Mouse (Mus musculus): Measurements from ENCODE around the gene Tnfaip8l3. TPM values are rescaled to one million over a fixed set of nuclear protein-coding genes. Genes with fewer than 3 reads are reported as not detected.
"Not testable (repeated sequence)": the region's sequence is repeated elsewhere in the genome, so short reads cannot be mapped to it uniquely, and the experiment has no call there.

Gene Tnfaip8l3
- polyA plus RNA-seq, 1 experiment: 0.05 TPM

DNA sequence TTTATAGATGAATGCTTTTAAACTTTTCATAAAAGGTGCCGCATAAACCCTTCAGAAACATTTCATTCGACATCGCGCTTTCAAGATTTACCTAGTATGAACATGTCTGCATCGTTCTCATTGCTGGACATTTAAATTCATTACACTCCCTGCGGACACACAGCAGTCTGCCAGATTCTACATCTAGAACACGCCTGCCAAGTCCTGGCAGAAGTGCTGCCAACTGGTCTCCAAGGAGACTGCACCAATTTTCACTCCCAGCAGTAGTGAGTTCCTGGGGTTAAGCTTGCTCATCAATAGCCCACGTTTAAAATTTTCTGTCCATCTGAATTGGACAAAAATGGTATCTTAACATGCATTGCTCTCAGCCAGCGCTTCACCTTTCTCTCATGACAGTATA is 30.5 kb downstream of the Tnfaip8l3 start:
- no peaks in the 10 kb centered on the region for H3K27me3 ChIP-seq (ENCODE audit: control insufficient read depth, insufficient read depth, insufficient read length)
- H3ac ChIP-seq (ENCODE audit: control insufficient read depth, insufficient read length, low read depth): no peak overlapping the region
- H3K36me3 ChIP-seq (ENCODE audit: control insufficient read depth, insufficient read depth): no peaks in the 10 kb centered on the region
- H3K79me2 ChIP-seq (ENCODE audit: control insufficient read depth, insufficient read depth): no peaks in the 10 kb centered on the region
- TF ChIP-seq MAX (IDR thresholded peaks at IDR 0.05) (no peak), MYOG (IDR thresholded peaks at IDR 0.05; ENCODE audit: control insufficient read depth, extremely low read depth, insufficient read length) (no peak), USF1 (IDR thresholded peaks at IDR 0.05; ENCODE audit: low read depth) (no peak), FOSL1 (IDR thresholded peaks at IDR 0.05; ENCODE audit: insufficient read depth, low read length, poor library complexity, severe bottlenecking) (no peak)
- no peaks in the 10 kb centered on the region for H3K79me3 ChIP-seq (ENCODE audit: low read depth)
- no peak overlapping the region for H3K4me3 ChIP-seq (ENCODE audit: insufficient read depth, poor library complexity, severe bottlenecking)

DNA sequence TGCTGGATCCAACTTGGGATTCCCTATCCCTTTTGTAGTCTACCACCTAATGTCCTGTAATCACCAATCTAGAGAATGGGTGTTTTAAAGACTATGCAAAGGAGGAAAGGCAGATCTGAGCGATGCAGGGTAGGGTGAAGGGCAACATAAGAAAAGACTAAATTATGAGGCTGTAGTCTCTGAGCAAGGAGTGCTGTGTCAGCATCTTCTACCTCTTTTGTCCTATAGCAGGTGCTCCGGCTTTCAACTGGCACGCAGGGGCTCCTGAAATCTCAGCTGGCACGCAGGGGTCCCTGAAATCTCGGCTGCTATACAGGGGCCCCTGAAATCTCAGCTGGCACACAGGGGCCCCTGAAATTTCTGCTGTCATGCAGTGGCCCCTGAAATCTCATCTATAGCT is 33.5 kb downstream of the Tnfaip8l3 start:
- no peak for TF ChIP-seq FOSL1 (IDR thresholded peaks at IDR 0.05; ENCODE audit: insufficient read depth, low read length, poor library complexity, severe bottlenecking)
- TF ChIP-seq CEBPB (IDR thresholded peaks at IDR 0.05; ENCODE audit: low read depth): no peak
- TF ChIP-seq MAX (IDR thresholded peaks at IDR 0.05): no peak
- TF ChIP-seq MYOG (IDR thresholded peaks at IDR 0.05; ENCODE audit: control insufficient read depth, extremely low read depth, insufficient read length): no peak
- H3K36me3 ChIP-seq (ENCODE audit: control insufficient read depth, insufficient read depth): no peaks in the 10 kb centered on the region
- H3K4me3 ChIP-seq (ENCODE audit: insufficient read depth, poor library complexity, severe bottlenecking): no peak overlapping the region
- no peak overlapping the region for H3ac ChIP-seq (ENCODE audit: control insufficient read depth, insufficient read length, low read depth)
- no peaks in the 10 kb centered on the region for H3K27me3 ChIP-seq (ENCODE audit: control insufficient read depth, insufficient read depth, insufficient read length)
- H3K79me3 ChIP-seq (ENCODE audit: low read depth): no peaks in the 10 kb centered on the region
- H3K79me2 ChIP-seq (ENCODE audit: control insufficient read depth, insufficient read depth): no peaks in the 10 kb centered on the region

DNA sequence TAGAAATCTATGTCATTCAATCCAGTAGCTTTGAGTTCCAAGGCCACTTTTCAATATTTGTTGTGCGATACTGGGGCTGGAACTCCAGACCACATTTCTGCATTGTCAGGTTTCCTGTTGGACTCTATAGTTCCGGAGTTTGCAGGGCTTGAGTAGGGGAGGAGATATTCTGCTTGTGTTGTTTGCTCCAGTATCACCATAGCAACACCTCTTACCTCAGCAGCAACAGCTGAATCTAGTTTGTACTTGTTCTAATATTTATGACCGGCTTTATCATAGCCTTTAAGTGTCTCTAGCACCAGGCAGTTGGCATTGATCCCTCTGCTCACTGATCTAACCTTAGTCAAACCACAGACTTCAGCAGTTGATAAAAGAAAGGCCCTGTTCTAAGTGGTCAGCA is 45.4 kb downstream of the Tnfaip8l3 start:
- no peak overlapping the region for H3K4me3 ChIP-seq (ENCODE audit: insufficient read depth, poor library complexity, severe bottlenecking)
- H3K36me3 ChIP-seq (ENCODE audit: control insufficient read depth, insufficient read depth): no peaks in the 10 kb centered on the region
- H3ac ChIP-seq (ENCODE audit: control insufficient read depth, insufficient read length, low read depth): no peak overlapping the region
- no peaks in the 10 kb centered on the region for H3K27me3 ChIP-seq (ENCODE audit: control insufficient read depth, insufficient read depth, insufficient read length)
- no peaks in the 10 kb centered on the region for H3K79me3 ChIP-seq (ENCODE audit: low read depth)
- no peak for TF ChIP-seq FOSL1 (IDR thresholded peaks at IDR 0.05; ENCODE audit: insufficient read depth, low read length, poor library complexity, severe bottlenecking)
- no peak for TF ChIP-seq MYOD1 (IDR thresholded peaks at IDR 0.05; ENCODE audit: control insufficient read depth, insufficient read length, low read depth)
- TF ChIP-seq CTCF (IDR thresholded peaks at IDR 0.05; ENCODE audit: control insufficient read depth, insufficient read depth, insufficient read length): no peak
- no peak for TF ChIP-seq MYOG (IDR thresholded peaks at IDR 0.05; ENCODE audit: control insufficient read depth, extremely low read depth, insufficient read length)
- no peak for TF ChIP-seq MAX (IDR thresholded peaks at IDR 0.05)
- no peak for TF ChIP-seq USF1 (IDR thresholded peaks at IDR 0.05; ENCODE audit: low read depth)
- no peak for TF ChIP-seq CEBPB (IDR thresholded peaks at IDR 0.05; ENCODE audit: low read depth)
- H3K79me2 ChIP-seq (ENCODE audit: control insufficient read depth, insufficient read depth): no peaks in the 10 kb centered on the region

DNA sequence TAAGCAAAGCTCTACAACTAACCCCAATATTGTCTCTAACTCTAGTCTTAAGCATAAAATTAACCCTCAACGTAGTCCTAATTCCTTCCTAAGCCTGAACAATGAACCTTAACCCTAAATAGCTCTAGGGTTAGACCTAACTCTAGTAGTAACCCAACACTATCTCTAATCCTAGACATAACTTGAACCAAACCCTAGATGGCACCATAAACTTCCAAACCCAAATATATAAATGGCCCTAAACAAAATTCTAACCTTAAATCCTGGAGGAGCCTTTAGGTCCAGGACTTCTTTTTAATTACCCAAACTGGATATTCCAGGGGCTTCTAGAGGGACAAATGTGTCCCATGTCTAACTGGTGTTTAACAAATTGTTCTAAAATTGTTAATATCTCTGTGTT is 73.7 kb downstream of the Tnfaip8l3 start:
- peaks cover 3% of the 10 kb centered on the region for H3K27me3 ChIP-seq (ENCODE audit: control insufficient read depth, insufficient read depth, insufficient read length)
- H3K79me3 ChIP-seq (ENCODE audit: low read depth): no peaks in the 10 kb centered on the region
- no peaks in the 10 kb centered on the region for H3K36me3 ChIP-seq (ENCODE audit: control insufficient read depth, insufficient read depth)
- H3ac ChIP-seq (ENCODE audit: control insufficient read depth, insufficient read length, low read depth): no peak overlapping the region
- no peak overlapping the region for H3K4me3 ChIP-seq (ENCODE audit: insufficient read depth, poor library complexity, severe bottlenecking)
- no peak for TF ChIP-seq CEBPB (IDR thresholded peaks at IDR 0.05; ENCODE audit: low read depth)
- TF ChIP-seq MYOD1 (IDR thresholded peaks at IDR 0.05; ENCODE audit: control insufficient read depth, insufficient read length, low read depth): no peak
- TF ChIP-seq FOSL1 (IDR thresholded peaks at IDR 0.05; ENCODE audit: insufficient read depth, low read length, poor library complexity, severe bottlenecking): no peak
- TF ChIP-seq MAX (IDR thresholded peaks at IDR 0.05): no peak
- TF ChIP-seq MYOG (IDR thresholded peaks at IDR 0.05; ENCODE audit: control insufficient read depth, extremely low read depth, insufficient read length): no peak
- no peaks in the 10 kb centered on the region for H3K79me2 ChIP-seq (ENCODE audit: control insufficient read depth, insufficient read depth)

DNA sequence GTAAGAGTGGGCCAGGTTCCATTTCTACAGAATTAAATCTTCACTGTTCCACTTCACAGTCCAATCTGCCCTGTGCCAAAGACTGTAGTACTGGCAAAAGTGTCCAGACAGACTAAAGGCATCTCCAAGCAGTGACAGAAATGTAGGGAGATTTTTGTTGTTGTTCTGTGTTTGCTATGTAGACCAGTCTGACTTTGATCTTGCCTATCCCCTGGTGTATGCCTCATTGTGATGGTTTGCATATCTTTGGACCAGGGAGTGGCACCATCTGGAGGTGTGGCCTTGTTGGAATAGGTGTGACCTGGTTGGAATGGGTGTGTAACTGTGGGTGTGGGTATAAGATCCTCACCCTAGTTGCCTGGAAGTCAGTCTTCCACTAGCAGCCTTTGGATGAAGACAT is 75.6 kb downstream of the Tnfaip8l3 start:
- H3ac ChIP-seq (ENCODE audit: control insufficient read depth, insufficient read length, low read depth); H3K4me3 ChIP-seq (ENCODE audit: insufficient read depth, poor library complexity, severe bottlenecking); H3K79me2 ChIP-seq (ENCODE audit: control insufficient read depth, insufficient read depth); H3K36me3 ChIP-seq (ENCODE audit: control insufficient read depth, insufficient read depth); H3K27me3 ChIP-seq (ENCODE audit: control insufficient read depth, insufficient read depth, insufficient read length); H3K79me3 ChIP-seq (ENCODE audit: low read depth): not testable (repeated sequence)

GRCm38 (mm10) chr9:53990921-53991320 is 77.3 kb downstream of the Tnfaip8l3 start:
- H3ac ChIP-seq (ENCODE audit: control insufficient read depth, insufficient read length, low read depth): no peak overlapping the region
- TF ChIP-seq CTCF (IDR thresholded peaks at IDR 0.05; ENCODE audit: control insufficient read depth, insufficient read depth, insufficient read length) (peak; percentile 35), MYOG (IDR thresholded peaks at IDR 0.05; ENCODE audit: control insufficient read depth, extremely low read depth, insufficient read length) (no peak)
- no peaks in the 10 kb centered on the region for H3K79me2 ChIP-seq (ENCODE audit: control insufficient read depth, insufficient read depth)
- H3K79me3 ChIP-seq (ENCODE audit: low read depth): no peaks in the 10 kb centered on the region
- no peaks in the 10 kb centered on the region for H3K36me3 ChIP-seq (ENCODE audit: control insufficient read depth, insufficient read depth)
- H3K27me3 ChIP-seq (ENCODE audit: control insufficient read depth, insufficient read depth, insufficient read length): no peaks in the 10 kb centered on the region
- no peak overlapping the region for H3K4me3 ChIP-seq (ENCODE audit: insufficient read depth, poor library complexity, severe bottlenecking)

DNA sequence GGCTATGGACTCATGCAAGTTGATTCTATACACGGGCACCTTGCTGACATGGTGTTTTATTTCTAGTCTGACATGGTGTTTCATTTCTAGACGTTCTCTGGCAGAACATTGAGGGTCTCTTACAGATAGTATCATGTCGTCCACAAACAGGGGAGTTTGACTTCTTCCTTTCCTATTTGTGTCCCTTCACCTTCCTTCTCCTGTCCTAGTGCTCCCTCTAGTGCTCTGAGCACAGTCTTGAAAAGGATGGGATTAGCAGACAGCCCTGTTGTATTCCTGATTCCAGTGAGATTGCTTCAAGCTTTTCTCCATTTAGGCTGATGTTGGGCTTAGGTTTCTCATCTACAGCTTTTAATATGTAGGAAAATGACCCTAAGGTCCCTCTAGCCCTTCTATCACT is 81.2 kb downstream of the Tnfaip8l3 start:
- no peaks in the 10 kb centered on the region for H3K79me2 ChIP-seq (ENCODE audit: control insufficient read depth, insufficient read depth)
- H3K27me3 ChIP-seq (ENCODE audit: control insufficient read depth, insufficient read depth, insufficient read length): no peaks in the 10 kb centered on the region
- H3ac ChIP-seq (ENCODE audit: control insufficient read depth, insufficient read length, low read depth): no peak overlapping the region
- no peaks in the 10 kb centered on the region for H3K36me3 ChIP-seq (ENCODE audit: control insufficient read depth, insufficient read depth)
- no peak for TF ChIP-seq MYOG (IDR thresholded peaks at IDR 0.05; ENCODE audit: control insufficient read depth, extremely low read depth, insufficient read length)
- TF ChIP-seq USF1 (IDR thresholded peaks at IDR 0.05; ENCODE audit: low read depth): no peak
- TF ChIP-seq CTCF (IDR thresholded peaks at IDR 0.05; ENCODE audit: control insufficient read depth, insufficient read depth, insufficient read length): no peak
- TF ChIP-seq MAX (IDR thresholded peaks at IDR 0.05): no peak
- no peak for TF ChIP-seq FOSL1 (IDR thresholded peaks at IDR 0.05; ENCODE audit: insufficient read depth, low read length, poor library complexity, severe bottlenecking)
- no peak for TF ChIP-seq MYOD1 (IDR thresholded peaks at IDR 0.05; ENCODE audit: control insufficient read depth, insufficient read length, low read depth)
- no peak for TF ChIP-seq CEBPB (IDR thresholded peaks at IDR 0.05; ENCODE audit: low read depth)
- H3K79me3 ChIP-seq (ENCODE audit: low read depth): no peaks in the 10 kb centered on the region
- no peak overlapping the region for H3K4me3 ChIP-seq (ENCODE audit: insufficient read depth, poor library complexity, severe bottlenecking)
